Mouse (Mus musculus) bone marrow, adult 2 months (tissue): ENCODE measurements around the gene Dmrtc1b.
"Not testable (repeated sequence)": the region's sequence is repeated elsewhere in the genome, so short reads cannot be mapped to it uniquely, and the experiment has no call there.

Source experiments
- CTCF ChIP-seq: fragments of 200-500 bp; IDR thresholded peaks from 2 replicates; pipeline ENCODE4 v1.5.1; 2011; ENCODE audit warnings: low read length, control low read depth; ENCODE audit not compliant: control insufficient read depth, insufficient read depth
- POLR2A ChIP-seq: fragments of 200-500 bp; IDR thresholded peaks from 2 replicates; pipeline ENCODE4 v1.6.1; 2011; ENCODE audit warnings: low read depth, mild to moderate bottlenecking, control low read depth, low read length, borderline replicate concordance; ENCODE audit not compliant: control insufficient read depth

DNA sequence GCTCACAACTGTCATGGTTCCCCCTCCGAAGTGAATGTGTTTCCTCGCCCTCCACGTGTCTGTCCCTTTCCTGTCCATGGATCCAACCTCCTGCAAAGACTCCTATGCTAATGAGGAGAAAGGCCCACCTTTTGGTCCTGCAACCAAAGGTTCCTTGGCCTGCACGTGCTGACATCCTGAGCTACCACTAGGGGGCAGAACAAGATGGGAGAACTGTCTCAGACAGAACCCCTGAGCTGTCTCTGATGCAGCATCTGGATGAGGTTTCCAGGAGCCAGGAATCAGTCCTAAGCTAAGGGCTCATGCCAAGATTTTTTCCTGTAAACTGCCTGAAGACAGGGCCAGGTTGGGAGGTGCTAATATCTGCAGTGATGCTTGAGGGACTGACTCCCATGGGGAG lies 18.4 kb upstream of the Dmrtc1b start:
- TF ChIP-seq CTCF, POLR2A: not testable (repeated sequence)
